13 mouse cellular contexts compared by ENCODE assay signal in the genomic region with DNA sequence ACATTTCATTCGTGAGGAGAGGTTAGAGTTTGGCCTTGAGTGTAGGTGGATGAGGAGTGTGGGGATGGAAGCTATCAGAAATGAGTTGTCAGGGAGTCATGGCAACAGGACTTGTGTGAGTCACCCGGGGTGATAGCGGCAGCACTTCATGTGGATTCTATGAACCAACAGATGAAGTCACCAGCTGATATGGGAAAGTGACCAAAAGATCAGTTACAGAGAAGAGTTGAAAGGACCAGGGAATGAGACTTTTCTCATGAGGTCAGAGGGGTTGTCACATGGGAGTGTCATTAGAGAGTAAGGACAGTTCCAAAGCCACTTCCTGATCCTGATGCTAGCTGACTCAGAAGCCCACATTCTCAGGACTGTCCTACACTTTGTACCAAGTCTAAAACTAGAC. TPM values are rescaled to one million over a fixed set of nuclear protein-coding genes. Genes with fewer than 3 reads are reported as not detected.
DNase-seq lines count a peak whose midpoint lies in the region; ATAC-seq and TF ChIP-seq lines count a peak whose summit lies in the region.
"Had no signal": no experiment of that assay in that cellular context is flagged by ENCODE, and none has a peak within 500 bp of the region (broad histone marks: within the 10 kb centered on the region; RNA-seq: fewer than 3 reads in every experiment).

No protein-coding gene starts in this region.

- H3K9me3 ChIP-seq in heart, embryonic 14.5 days (ENCODE audit: control insufficient read depth, low read length) = no peaks in the 10 kb centered on the region

- H3K4me1 ChIP-seq in heart, embryonic 14.5 days (ENCODE audit: control insufficient read depth in 2 of 2, insufficient read depth in 2 of 2, low read length in 2 of 2) = peaks cover 32 to 68% of the 10 kb centered on the region in 2 experiments

- no peaks in the 10 kb centered on the region for H3K27me3 ChIP-seq in heart, embryonic 14.5 days (ENCODE audit: control insufficient read depth, insufficient read depth, low read length)

- DNase-seq in heart, adult 11 months = peak; percentile 96
- DNase-seq in heart, postnatal 25 days (ENCODE audit: low spot score) = no peak
- peak; percentile 17 for DNase-seq in 416B (ENCODE audit: low read depth)
- DNase-seq in adrenal gland, postnatal 36 days = peak; percentile 80 to 81
- no peak for DNase-seq in thymus, postnatal 14 days
- DNase-seq in left cerebral cortex, adult 2 months (ENCODE audit: extremely low spot score in 1 of 2, low spot score in 2 of 2) = no peak
- no peak for DNase-seq in left cerebral cortex, adult 18-20 months (ENCODE audit: low spot score in 2 of 2)
- DNase-seq: cerebellum, adult 9-11 months; kidney, adult 9 months had no signal

- TF ChIP-seq CTCF in left cerebral cortex, adult 2 months (IDR thresholded peaks at IDR 0.05) = no peak

- intact Hi-C loops in heart, postnatal 25 days (cut with DNase I) = loop anchor here (2.0 to 5.0 kb wide), 3 partner anchors 39 to 144 kb away; no protein-coding TSS in a partner anchor
- intact Hi-C loops in left cerebral cortex, adult 2 months (cut with DNase I) = loop anchor here (2.0 to 5.0 kb wide), 2 partner anchors 37 to 144 kb away; a partner anchor contains a TSS

- H3K4me2 ChIP-seq in heart, embryonic 14.5 days (ENCODE audit: low read length) = peak overlapping the region; percentile 12
- H3K4me2 ChIP-seq: hindbrain, embryonic 14.5 days had no signal

- H3K36me3 ChIP-seq in heart, embryonic 14.5 days (ENCODE audit: control insufficient read depth, insufficient read depth, low read length) = 0 out of 2 replicates have a peak, but pooled peaks cover 5% of the 10 kb centered on the region

- no peak overlapping the region for H3K4me3 ChIP-seq in heart, embryonic 14.5 days (ENCODE audit: control insufficient read depth in 1 of 2, insufficient read depth in 1 of 2, low read depth in 1 of 2, low read length in 2 of 2)
- H3K4me3 ChIP-seq in left cerebral cortex, adult 2 months = no peak overlapping the region

- 6% methylated on average over 3 of the region's 3 CpGs for WGBS in heart, embryonic 14.5 days

- H3K9ac ChIP-seq in heart, embryonic 14.5 days (ENCODE audit: low read length) = no peak overlapping the region
- H3K9ac ChIP-seq: hindbrain, embryonic 14.5 days had no signal

- peak overlapping the region; percentile 68 to 80 for H3K27ac ChIP-seq in heart, embryonic 14.5 days (replicated peaks in 1 of 2; ENCODE audit: control insufficient read depth in 1 of 2, insufficient read depth in 1 of 2, low read depth in 2 of 2, low read length in 2 of 2)
- no peak overlapping the region for H3K27ac ChIP-seq in left cerebral cortex, adult 2 months
- H3K27ac ChIP-seq: hindbrain, embryonic 14.5 days; macrophage had no signal

- peak; percentile 40; the same call in 1 of the 2 replicates for ATAC-seq in heart, embryonic 14.5 days (ENCODE audit: insufficient number of reproducible peaks, insufficient read depth, low FRiP score, low read depth)

RNA-seq across cellular contexts. Expression of a gene that starts 38.3 kb away (rescaled TPM):
- total RNA-seq in heart, postnatal 25 days (2021) = 10 to 100 TPM; 37.4 to 44.3 TPM
- 100 to 1,000 TPM in 1 of 2 experiments, 10 to 100 TPM in 1; 40.6 to 108 TPM for total RNA-seq in adrenal gland, postnatal 36 days (2021)
- polyA plus RNA-seq in heart, embryonic 14.5 days (2014; fragmentation: Nextera tagmentation; extraction: Ambion mirVana) = 59.6 and 66.0 TPM in 2 replicates
- 10 to 100 TPM; 19.8 to 20.4 TPM for total RNA-seq in left cerebral cortex, adult 2 months (2021)
- total RNA-seq in left cerebral cortex, adult 18-20 months (2021) = 10 to 100 TPM; 17.2 to 19.1 TPM
- total RNA-seq: MEL had no signal
- polyA plus RNA-seq: macrophage had no signal

Comparison
In these comparisons a context has a peak if more than half of its experiments do, and no peak if none do; other contexts are left out.
1. DNase-seq: peak in heart, adult 11 months (single experiment), 416B (single experiment) and adrenal gland, postnatal 36 days (2 of 2); none in heart, postnatal 25 days (single experiment), thymus, postnatal 14 days (single experiment), left cerebral cortex, adult 2 months (0 of 2) and left cerebral cortex, adult 18-20 months (0 of 2).